Mouse (Mus musculus): ENCODE measurements around the gene Arsb.

- TF ChIP-seq CTCF (IDR thresholded peaks at IDR 0.05; ENCODE audit: control insufficient read depth, insufficient read depth, insufficient read length) = no peak
- no peak for TF ChIP-seq MAX (IDR thresholded peaks at IDR 0.05)
- TF ChIP-seq USF1 (IDR thresholded peaks at IDR 0.05; ENCODE audit: low read depth) = no peak
- TF ChIP-seq MYOD1 (IDR thresholded peaks at IDR 0.05; ENCODE audit: control insufficient read depth, insufficient read length, low read depth) = no peak
- no peak for TF ChIP-seq CEBPB (IDR thresholded peaks at IDR 0.05; ENCODE audit: low read depth)
- no peak for TF ChIP-seq FOSL1 (IDR thresholded peaks at IDR 0.05; ENCODE audit: insufficient read depth, low read length, poor library complexity, severe bottlenecking)
- TF ChIP-seq MYOG (IDR thresholded peaks at IDR 0.05; ENCODE audit: control insufficient read depth, extremely low read depth, insufficient read length) = no peak
These were observed 45.4 kb downstream of the Arsb start for GRCm38 (mm10) chr13:93816688-93817331.
